Mouse (Mus musculus): ENCODE results near the gene Dhtkd1. TPM values are rescaled to one million over a fixed set of nuclear protein-coding genes. Genes with fewer than 3 reads are reported as not detected.
"Not testable (repeated sequence)": the region's sequence is repeated elsewhere in the genome, so short reads cannot be mapped to it uniquely, and the experiment has no call there.

The Dhtkd1 gene
- total RNA-seq (2021), result 1 to 10 TPM; 4.5 to 6.8 TPM
- polyA plus RNA-seq (2012; rRNA removed), result 3.6 and 11.7 TPM in 2 replicates
- long read RNA-seq, result 0 reads

DNA sequence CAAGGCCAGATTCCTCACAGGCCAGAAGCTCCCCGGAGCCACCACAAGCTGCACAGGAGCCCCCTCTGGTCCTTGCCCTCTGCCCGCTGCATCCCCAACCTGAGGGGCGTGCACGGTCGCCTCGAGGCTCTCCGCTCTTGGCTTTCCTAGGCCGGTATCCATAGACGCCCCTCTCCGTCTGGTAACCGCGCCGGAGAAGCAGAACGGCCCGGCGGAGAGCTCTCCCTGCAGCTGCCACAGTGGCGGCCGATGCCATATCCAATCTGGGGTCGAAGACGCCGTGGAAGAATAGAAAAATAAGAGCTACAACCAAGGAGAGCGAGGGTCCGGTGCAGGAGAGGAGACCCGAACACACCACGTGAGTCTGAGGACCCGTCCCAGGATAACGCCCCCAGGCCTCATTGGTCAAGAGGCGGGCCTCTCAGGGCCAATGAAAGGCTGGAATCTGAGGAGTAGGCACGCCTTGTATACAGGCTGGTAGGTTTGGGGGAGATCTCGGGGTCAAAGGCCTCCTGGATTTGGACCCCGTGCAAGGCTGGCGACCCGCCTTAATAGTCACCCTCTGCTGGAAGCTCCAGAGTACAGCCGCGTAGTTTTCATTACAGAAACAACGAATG lies at the start of gene Dhtkd1:
Gene Dhtkd1 (minus strand): TSS at position 377 of the 617 bp plus-strand sequence.
- intact Hi-C loops (cut with DNase I), result no loop called here
- 1% methylated on average over 36 of the region's 36 CpGs for WGBS
- peak; percentile 72 to 74 for DNase-seq
- H3K9ac ChIP-seq (ENCODE audit: low read depth, low read length), result peak within 1 kb of the TSS; percentile 72
- H3K27ac ChIP-seq, result peak within 1 kb of the TSS; percentile 73
- no peaks in the 10 kb centered on the region for H3K27me3 ChIP-seq (ENCODE audit: control insufficient read depth, insufficient read depth, low read length)
- H3K4me3 ChIP-seq, result peak within 1 kb of the TSS; percentile 73
- no peaks in the 10 kb centered on the region for H3K36me3 ChIP-seq (ENCODE audit: control insufficient read depth, insufficient read depth, low read length)
- TF ChIP-seq POLR2A (IDR thresholded peaks at IDR 0.05; ENCODE audit: insufficient read depth, low read depth, low read length), result peak; percentile 49
- no peak for TF ChIP-seq EP300 (IDR thresholded peaks at IDR 0.05; ENCODE audit: insufficient read depth, low read depth, low read length)
- TF ChIP-seq CTCF (IDR thresholded peaks at IDR 0.05), result peak; percentile 35; the same call in 1 of the 2 replicates
- H3K79me2 ChIP-seq (replicated peaks; ENCODE audit: control insufficient read depth, insufficient read depth, low read length), result no peaks in the 10 kb centered on the region
- no peaks in the 10 kb centered on the region for H3K4me1 ChIP-seq (ENCODE audit: control insufficient read depth, insufficient read depth, low read length)

DNA sequence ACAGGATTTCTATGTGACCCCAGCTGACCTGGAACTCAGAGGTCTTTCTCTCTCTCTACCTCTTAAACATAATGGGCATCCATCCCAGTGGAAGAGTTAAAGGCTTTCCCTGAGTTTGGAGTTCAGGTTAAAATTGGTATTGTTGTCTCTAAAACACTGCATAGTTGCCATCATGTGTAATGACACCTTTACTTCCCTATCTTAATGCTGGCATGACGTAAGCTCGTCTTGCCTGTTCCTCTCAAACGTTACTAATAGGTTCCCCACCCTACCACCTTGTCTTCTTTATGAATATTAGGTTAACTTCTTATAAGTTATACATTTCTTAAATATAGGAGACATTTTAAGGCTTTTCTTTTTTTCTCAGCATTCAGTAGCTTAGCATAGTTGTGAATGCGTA lies 34.9 kb upstream of the Dhtkd1 start:
- Histone ChIP-seq H3K27me3 (ENCODE audit: control insufficient read depth, insufficient read depth, low read length) (no peaks in the 10 kb centered on the region), H3K27ac (no peak overlapping the region), H3K9ac (ENCODE audit: low read depth, low read length) (no peak overlapping the region), H3K36me3 (ENCODE audit: control insufficient read depth, insufficient read depth, low read length) (no peaks in the 10 kb centered on the region), H3K79me2 (replicated peaks; ENCODE audit: control insufficient read depth, insufficient read depth, low read length) (no peaks in the 10 kb centered on the region), H3K4me3 (no peak overlapping the region), H3K4me1 (ENCODE audit: control insufficient read depth, insufficient read depth, low read length) (no peaks in the 10 kb centered on the region)
- intact Hi-C loops (cut with DNase I), result no loop called here
- WGBS, result 83% methylated on average over 4 of the region's 4 CpGs
- DNase-seq, result no peak
- no peak for TF ChIP-seq CTCF (IDR thresholded peaks at IDR 0.05)

DNA sequence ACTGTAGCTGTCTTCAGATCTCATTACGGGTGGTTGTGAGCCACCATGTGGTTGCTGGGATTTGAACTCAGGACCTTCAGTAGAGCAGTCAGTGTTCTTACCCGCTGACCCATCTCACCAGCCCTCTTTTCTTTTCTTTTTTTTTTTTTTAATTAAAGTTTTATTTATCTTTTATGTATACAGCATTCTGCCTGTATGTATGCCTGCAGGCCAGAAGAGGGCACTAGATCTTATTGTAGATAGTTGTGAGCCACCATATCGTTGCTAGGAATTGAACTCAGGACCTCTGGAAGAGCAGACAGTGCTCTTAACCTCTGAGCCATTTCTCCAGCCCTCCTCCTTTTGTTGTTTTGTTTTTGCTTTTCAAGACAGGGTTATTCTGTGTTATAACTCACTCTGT lies 28.0 kb upstream of the Dhtkd1 start:
- WGBS, result 92% methylated on average over 3 of the region's 3 CpGs
- H3K27ac ChIP-seq; H3K4me3 ChIP-seq; H3K27me3 ChIP-seq (ENCODE audit: control insufficient read depth, insufficient read depth, low read length); H3K79me2 ChIP-seq (replicated peaks; ENCODE audit: control insufficient read depth, insufficient read depth, low read length); H3K4me1 ChIP-seq (ENCODE audit: control insufficient read depth, insufficient read depth, low read length); H3K36me3 ChIP-seq (ENCODE audit: control insufficient read depth, insufficient read depth, low read length); DNase-seq; H3K9ac ChIP-seq (ENCODE audit: low read depth, low read length); intact Hi-C loops (cut with DNase I): not testable (repeated sequence)
- peak; percentile 21; the same call in 1 of the 2 replicates for TF ChIP-seq CTCF (IDR thresholded peaks at IDR 0.05)

- Histone ChIP-seq H3K4me3 (no peak overlapping the region), H3K79me2 (replicated peaks; ENCODE audit: control insufficient read depth, insufficient read depth, low read length) (peaks cover 4% of the 10 kb centered on the region; the same call in 1 of the 2 replicates), H3K4me1 (ENCODE audit: control insufficient read depth, insufficient read depth, low read length) (no peaks in the 10 kb centered on the region), H3K27ac (no peak overlapping the region), H3K9ac (ENCODE audit: low read depth, low read length) (no peak overlapping the region), H3K27me3 (ENCODE audit: control insufficient read depth, insufficient read depth, low read length) (no peaks in the 10 kb centered on the region), H3K36me3 (ENCODE audit: control insufficient read depth, insufficient read depth, low read length) (peaks cover 2% of the 10 kb centered on the region; the same call in 1 of the 2 replicates)
- WGBS, result 91% methylated on average over 3 of the region's 3 CpGs
- DNase-seq, result no peak
- TF ChIP-seq POLR2A (IDR thresholded peaks at IDR 0.05; ENCODE audit: insufficient read depth, low read depth, low read length) (no peak), CTCF (IDR thresholded peaks at IDR 0.05) (no peak), EP300 (IDR thresholded peaks at IDR 0.05; ENCODE audit: insufficient read depth, low read depth, low read length) (no peak)
- intact Hi-C loops (cut with DNase I), result no loop called here
These were observed 23.4 kb upstream of the Dhtkd1 start for GRCm38 (mm10) chr2:5965972-5966371.

DNA sequence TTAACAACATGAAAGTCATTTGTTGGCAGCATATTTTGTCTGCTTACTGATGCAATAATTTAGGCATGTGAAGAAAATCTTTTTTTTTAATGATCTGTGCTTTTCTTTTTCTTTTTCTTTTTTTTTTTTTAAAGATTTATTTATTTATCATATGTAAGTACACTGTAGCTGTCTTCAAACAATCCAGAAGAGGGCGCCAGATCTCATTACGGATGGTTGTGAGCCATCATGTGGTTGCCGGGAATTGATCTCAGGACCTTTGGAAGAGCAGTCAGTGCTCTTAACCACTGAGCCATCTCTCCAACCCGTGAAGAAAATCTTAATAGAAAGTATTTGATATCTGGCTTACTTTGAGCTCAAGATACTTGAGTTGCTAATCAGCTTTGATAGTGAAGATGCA lies 21.1 kb upstream of the Dhtkd1 start:
- H3K9ac ChIP-seq (ENCODE audit: low read depth, low read length); H3K79me2 ChIP-seq (replicated peaks; ENCODE audit: control insufficient read depth, insufficient read depth, low read length); H3K36me3 ChIP-seq (ENCODE audit: control insufficient read depth, insufficient read depth, low read length); intact Hi-C loops (cut with DNase I); H3K4me1 ChIP-seq (ENCODE audit: control insufficient read depth, insufficient read depth, low read length); H3K4me3 ChIP-seq; DNase-seq; H3K27me3 ChIP-seq (ENCODE audit: control insufficient read depth, insufficient read depth, low read length); H3K27ac ChIP-seq: not testable (repeated sequence)
- 85% methylated on average over 4 of the region's 4 CpGs for WGBS
- peak; percentile 26 for TF ChIP-seq CTCF (IDR thresholded peaks at IDR 0.05)

DNA sequence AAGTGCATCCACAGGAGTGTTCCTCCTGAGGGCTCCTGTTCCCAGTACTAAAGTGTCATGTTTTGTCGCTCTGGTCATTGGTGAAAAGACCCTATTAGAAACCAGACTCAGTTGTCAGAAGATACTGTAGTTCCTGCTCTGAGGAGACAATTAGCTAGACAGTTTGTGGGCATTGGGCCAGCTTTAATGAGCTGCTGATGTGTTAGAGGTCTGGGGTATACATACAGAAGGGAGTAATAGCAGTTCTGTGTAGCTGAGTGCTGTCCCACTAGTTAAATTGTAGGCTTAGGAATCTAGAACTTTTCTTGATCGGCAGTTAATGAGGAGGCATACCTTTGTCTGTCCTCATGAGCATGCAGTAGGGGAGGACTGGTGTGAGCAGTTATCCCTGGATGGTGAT lies 19.7 kb upstream of the Dhtkd1 start:
- no peak overlapping the region for H3K4me3 ChIP-seq
- intact Hi-C loops (cut with DNase I), result no loop called here
- peaks cover 5% of the 10 kb centered on the region; the same call in 1 of the 2 replicates for H3K36me3 ChIP-seq (ENCODE audit: control insufficient read depth, insufficient read depth, low read length)
- H3K9ac ChIP-seq (ENCODE audit: low read depth, low read length), result no peak overlapping the region
- WGBS, result 72% methylated on average over 2 of the region's 2 CpGs
- H3K27me3 ChIP-seq (ENCODE audit: control insufficient read depth, insufficient read depth, low read length), result no peaks in the 10 kb centered on the region
- no peak overlapping the region for H3K27ac ChIP-seq
- no peaks in the 10 kb centered on the region for H3K4me1 ChIP-seq (ENCODE audit: control insufficient read depth, insufficient read depth, low read length)
- H3K79me2 ChIP-seq (replicated peaks; ENCODE audit: control insufficient read depth, insufficient read depth, low read length), result peaks cover 4% of the 10 kb centered on the region; the same call in 1 of the 2 replicates
- no peak for DNase-seq
- TF ChIP-seq EP300 (IDR thresholded peaks at IDR 0.05; ENCODE audit: insufficient read depth, low read depth, low read length) (no peak), POLR2A (IDR thresholded peaks at IDR 0.05; ENCODE audit: insufficient read depth, low read depth, low read length) (no peak), CTCF (IDR thresholded peaks at IDR 0.05) (no peak)

All from heart, adult 2 months (tissue).